In genomic region chr12:111724638-111725337, GRCm38 (mm10) we compare ENCODE assay signal across 7 mouse cellular contexts. TPM values are rescaled to one million over a fixed set of nuclear protein-coding genes. Genes with fewer than 3 reads are reported as not detected.
DNase-seq lines count a peak whose midpoint lies in the region; ATAC-seq and TF ChIP-seq lines count a peak whose summit lies in the region.

No protein-coding gene starts in this region.

- H3K9me3 ChIP-seq in embryonic facial prominence, embryonic 11.5 days (replicated peaks; ENCODE audit: control insufficient read depth, low read length), result no peaks in the 10 kb centered on the region
- no peaks in the 10 kb centered on the region for H3K9me3 ChIP-seq in heart, embryonic 16.5 days (replicated peaks; ENCODE audit: control insufficient read depth, low read length)
- H3K9me3 ChIP-seq in midbrain, embryonic 14.5 days (ENCODE audit: control insufficient read depth, low read length), result no peaks in the 10 kb centered on the region
- no peaks in the 10 kb centered on the region for H3K9me3 ChIP-seq in liver, embryonic 12.5 days (replicated peaks)

- no peak overlapping the region for H3K9ac ChIP-seq in embryonic facial prominence, embryonic 11.5 days (replicated peaks; ENCODE audit: low read length)
- no peak overlapping the region for H3K9ac ChIP-seq in heart, embryonic 16.5 days (ENCODE audit: low read length)
- H3K9ac ChIP-seq in midbrain, embryonic 14.5 days (replicated peaks; ENCODE audit: low read length), result no peak overlapping the region; the same call in 1 of the 2 replicates
- H3K9ac ChIP-seq in liver, embryonic 12.5 days, result no peak overlapping the region

- WGBS in cerebellum, adult 2 months, result 14% methylated on average over 6 of the region's 6 CpGs
- 51% methylated on average over 6 of the region's 6 CpGs for WGBS in embryonic facial prominence, embryonic 11.5 days
- 66% methylated on average over 6 of the region's 6 CpGs for WGBS in heart, embryonic 16.5 days
- 23% methylated on average over 6 of the region's 6 CpGs for WGBS in midbrain, embryonic 14.5 days
- 72% methylated on average over 6 of the region's 6 CpGs for WGBS in liver, embryonic 12.5 days (ENCODE audit: insufficient replicate concordance)

- H3K4me1 ChIP-seq in cerebellum, adult 2 months (ENCODE audit: control insufficient read depth, insufficient read depth, low read length), result peaks cover 31% of the 10 kb centered on the region
- no peaks in the 10 kb centered on the region for H3K4me1 ChIP-seq in embryonic facial prominence, embryonic 11.5 days (ENCODE audit: control insufficient read depth, insufficient read depth, low read length)
- peaks cover 2% of the 10 kb centered on the region for H3K4me1 ChIP-seq in heart, embryonic 16.5 days (ENCODE audit: control insufficient read depth, insufficient read depth, low read length)
- H3K4me1 ChIP-seq in midbrain, embryonic 14.5 days (ENCODE audit: control insufficient read depth, insufficient read depth, low read length), result no peaks in the 10 kb centered on the region
- peaks cover 8% of the 10 kb centered on the region; the same call in 1 of the 2 replicates for H3K4me1 ChIP-seq in liver, embryonic 12.5 days

- TF ChIP-seq CTCF in cerebellum, adult 2 months (IDR thresholded peaks at IDR 0.05; ENCODE audit: borderline replicate concordance, insufficient read depth, low read depth, low read length), result no peak

- ATAC-seq in embryonic facial prominence, embryonic 11.5 days (replicated peaks; ENCODE audit: insufficient number of reproducible peaks, low FRiP score, low TSS enrichment, low read depth), result 0 out of 2 replicates have a peak, but pooled peaks have one; percentile 41
- ATAC-seq in heart, embryonic 16.5 days (replicated peaks; ENCODE audit: extremely low read depth, insufficient read depth, low FRiP score), result peak; percentile 73
- no peak for ATAC-seq in midbrain, embryonic 14.5 days (ENCODE audit: low FRiP score, low TSS enrichment)
- ATAC-seq in liver, embryonic 12.5 days, result no peak

- no peak for TF ChIP-seq POLR2A in cerebellum, adult 2 months (IDR thresholded peaks at IDR 0.05; ENCODE audit: borderline replicate concordance, insufficient read depth, low read length)

- peak overlapping the region; percentile 81 for H3K27ac ChIP-seq in cerebellum, adult 2 months (ENCODE audit: insufficient read depth, low read length)
- no peak overlapping the region for H3K27ac ChIP-seq in embryonic facial prominence, embryonic 11.5 days (replicated peaks; ENCODE audit: low read depth, low read length)
- H3K27ac ChIP-seq in heart, embryonic 16.5 days (ENCODE audit: low read length), result peak overlapping the region; percentile 60
- peak overlapping the region; percentile 41; the same call in 1 of the 2 replicates for H3K27ac ChIP-seq in midbrain, embryonic 14.5 days (replicated peaks; ENCODE audit: low read depth, low read length)
- H3K27ac ChIP-seq in liver, embryonic 12.5 days, result no peak overlapping the region

- no peaks in the 10 kb centered on the region for H3K36me3 ChIP-seq in embryonic facial prominence, embryonic 11.5 days (replicated peaks; ENCODE audit: control insufficient read depth, insufficient read depth, low read depth, low read length)
- H3K36me3 ChIP-seq in heart, embryonic 16.5 days (ENCODE audit: control insufficient read depth, insufficient read depth), result peaks cover 14% of the 10 kb centered on the region; the same call in 1 of the 2 replicates
- H3K36me3 ChIP-seq in midbrain, embryonic 14.5 days (ENCODE audit: control insufficient read depth, insufficient read depth, low read length), result peaks cover 36% of the 10 kb centered on the region
- H3K36me3 ChIP-seq in liver, embryonic 12.5 days, result peaks cover 62% of the 10 kb centered on the region

- H3K4me3 ChIP-seq in cerebellum, adult 2 months (replicated peaks; ENCODE audit: insufficient read depth, low read depth, low read length), result no peak overlapping the region
- no peak overlapping the region for H3K4me3 ChIP-seq in embryonic facial prominence, embryonic 11.5 days (ENCODE audit: low read depth, low read length)
- no peak overlapping the region for H3K4me3 ChIP-seq in heart, embryonic 16.5 days (ENCODE audit: low read length)
- H3K4me3 ChIP-seq in midbrain, embryonic 14.5 days (replicated peaks; ENCODE audit: low read depth, low read length), result no peak overlapping the region
- H3K4me3 ChIP-seq in liver, embryonic 12.5 days, result no peak overlapping the region

- H3K4me2 ChIP-seq in embryonic facial prominence, embryonic 11.5 days (ENCODE audit: low read depth, low read length), result no peak overlapping the region
- H3K4me2 ChIP-seq in heart, embryonic 16.5 days (ENCODE audit: low read depth, low read length), result no peak overlapping the region
- H3K4me2 ChIP-seq in midbrain, embryonic 14.5 days (ENCODE audit: low read length), result no peak overlapping the region
- H3K4me2 ChIP-seq in liver, embryonic 12.5 days, result no peak overlapping the region

- peak; percentile 74 to 89 for DNase-seq in cerebellum, adult 2 months
- DNase-seq in embryonic facial prominence, embryonic 11.5 days (ENCODE audit: low spot score), result no peak
- DNase-seq in midbrain, embryonic 14.5 days, result peak; percentile 21
- no peak for DNase-seq in layer of hippocampus, adult 18-20 months (ENCODE audit: low spot score in 2 of 2)
- DNase-seq in spleen, postnatal 4 days (ENCODE audit: low spot score in 2 of 2), result no peak

- H3K27me3 ChIP-seq in cerebellum, adult 2 months (ENCODE audit: control insufficient read depth, insufficient read depth, low read length), result no peaks in the 10 kb centered on the region
- H3K27me3 ChIP-seq in embryonic facial prominence, embryonic 11.5 days (ENCODE audit: control insufficient read depth, insufficient read depth, low read length), result no peaks in the 10 kb centered on the region
- H3K27me3 ChIP-seq in heart, embryonic 16.5 days (ENCODE audit: control insufficient read depth, insufficient read depth, low read length), result no peaks in the 10 kb centered on the region
- H3K27me3 ChIP-seq in midbrain, embryonic 14.5 days (ENCODE audit: control insufficient read depth, insufficient read depth, low read length), result no peaks in the 10 kb centered on the region
- H3K27me3 ChIP-seq in liver, embryonic 12.5 days (replicated peaks), result no peaks in the 10 kb centered on the region

RNA-seq across cellular contexts. Expression of gene Apopt1, which starts 11.7 kb away (rescaled TPM):
- 46.8 and 49.8 TPM in 2 replicates for polyA plus RNA-seq in cerebellum, adult 2 months (2012; rRNA removed)
- polyA plus RNA-seq in embryonic facial prominence, embryonic 11.5 days (2014; fragmentation: Nextera tagmentation; extraction: Ambion mirVana), result 55.2 and 57.7 TPM in 2 replicates
- polyA plus RNA-seq in heart, embryonic 16.5 days (2015; fragmentation: Nextera tagmentation; extraction: Ambion mirVana), result 40.2 and 43.9 TPM in 2 replicates
- polyA plus RNA-seq in midbrain, embryonic 14.5 days (2014; fragmentation: Nextera tagmentation; extraction: Ambion mirVana), result 57.6 and 66.0 TPM in 2 replicates
- total RNA-seq in layer of hippocampus, adult 18-20 months (2021), result 10 to 100 TPM; 32.9 to 37.4 TPM
- polyA plus RNA-seq in liver, embryonic 12.5 days (2016; fragmentation: Nextera tagmentation; extraction: Ambion mirVana), result 36.3 and 36.5 TPM in 2 replicates

RNA-seq across cellular contexts. Expression of gene Bag5, which starts 11.7 kb away (rescaled TPM):
- 52.7 and 54.4 TPM in 2 replicates for polyA plus RNA-seq in cerebellum, adult 2 months (2012; rRNA removed)
- polyA plus RNA-seq in embryonic facial prominence, embryonic 11.5 days (2014; fragmentation: Nextera tagmentation; extraction: Ambion mirVana), result 56.8 and 59.8 TPM in 2 replicates
- polyA plus RNA-seq in heart, embryonic 16.5 days (2015; fragmentation: Nextera tagmentation; extraction: Ambion mirVana), result 40.9 and 42.9 TPM in 2 replicates
- 67.3 and 72.9 TPM in 2 replicates for polyA plus RNA-seq in midbrain, embryonic 14.5 days (2014; fragmentation: Nextera tagmentation; extraction: Ambion mirVana)
- total RNA-seq in layer of hippocampus, adult 18-20 months (2021), result 10 to 100 TPM; 54.9 to 58.5 TPM
- polyA plus RNA-seq in liver, embryonic 12.5 days (2016; fragmentation: Nextera tagmentation; extraction: Ambion mirVana), result 28.4 and 28.5 TPM in 2 replicates

RNA-seq across cellular contexts. Expression of gene Klc1, which starts 33.9 kb away (rescaled TPM):
- polyA plus RNA-seq in cerebellum, adult 2 months (2012; rRNA removed), result 874 and 889 TPM in 2 replicates
- 132 and 143 TPM in 2 replicates for polyA plus RNA-seq in embryonic facial prominence, embryonic 11.5 days (2014; fragmentation: Nextera tagmentation; extraction: Ambion mirVana)
- 125 and 134 TPM in 2 replicates for polyA plus RNA-seq in heart, embryonic 16.5 days (2015; fragmentation: Nextera tagmentation; extraction: Ambion mirVana)
- 621 and 628 TPM in 2 replicates for polyA plus RNA-seq in midbrain, embryonic 14.5 days (2014; fragmentation: Nextera tagmentation; extraction: Ambion mirVana)
- total RNA-seq in layer of hippocampus, adult 18-20 months (2021), result 100 to 1,000 TPM; 682 to 695 TPM
- 35.6 TPM in 2 replicates for polyA plus RNA-seq in liver, embryonic 12.5 days (2016; fragmentation: Nextera tagmentation; extraction: Ambion mirVana)

RNA-seq across cellular contexts. Expression of gene Trmt61a, which starts 46.9 kb away (rescaled TPM):
- polyA plus RNA-seq in cerebellum, adult 2 months (2012; rRNA removed), result 14.2 and 14.4 TPM in 2 replicates
- polyA plus RNA-seq in embryonic facial prominence, embryonic 11.5 days (2014; fragmentation: Nextera tagmentation; extraction: Ambion mirVana), result 3.8 and 5.4 TPM in 2 replicates
- 7.7 and 8.5 TPM in 2 replicates for polyA plus RNA-seq in heart, embryonic 16.5 days (2015; fragmentation: Nextera tagmentation; extraction: Ambion mirVana)
- polyA plus RNA-seq in midbrain, embryonic 14.5 days (2014; fragmentation: Nextera tagmentation; extraction: Ambion mirVana), result 7.0 and 8.0 TPM in 2 replicates
- total RNA-seq in layer of hippocampus, adult 18-20 months (2021), result 10 to 100 TPM; 18.5 to 18.8 TPM
- polyA plus RNA-seq in liver, embryonic 12.5 days (2016; fragmentation: Nextera tagmentation; extraction: Ambion mirVana), result 19.4 and 20.9 TPM in 2 replicates

RNA-seq across cellular contexts. Expression of gene Ckb, which starts 52.6 kb away (rescaled TPM):
- polyA plus RNA-seq in cerebellum, adult 2 months (2012; rRNA removed), result 5,042 and 5,433 TPM in 2 replicates
- 450 and 485 TPM in 2 replicates for polyA plus RNA-seq in embryonic facial prominence, embryonic 11.5 days (2014; fragmentation: Nextera tagmentation; extraction: Ambion mirVana)
- polyA plus RNA-seq in heart, embryonic 16.5 days (2015; fragmentation: Nextera tagmentation; extraction: Ambion mirVana), result 388 and 414 TPM in 2 replicates
- 1,414 and 1,526 TPM in 2 replicates for polyA plus RNA-seq in midbrain, embryonic 14.5 days (2014; fragmentation: Nextera tagmentation; extraction: Ambion mirVana)
- total RNA-seq in layer of hippocampus, adult 18-20 months (2021), result 1,000 to 10,000 TPM; 1,388 to 1,396 TPM
- 54.1 and 54.6 TPM in 2 replicates for polyA plus RNA-seq in liver, embryonic 12.5 days (2016; fragmentation: Nextera tagmentation; extraction: Ambion mirVana)

Comparison
In these comparisons a context has a peak if more than half of its experiments do, and no peak if none do; other contexts are left out.
1. DNase-seq: peak in cerebellum, adult 2 months (2 of 2) and midbrain, embryonic 14.5 days (single experiment); none in embryonic facial prominence, embryonic 11.5 days (single experiment), layer of hippocampus, adult 18-20 months (0 of 2) and spleen, postnatal 4 days (0 of 2).
2. H3K27ac ChIP-seq: peak in cerebellum, adult 2 months (single experiment), heart, embryonic 16.5 days (single experiment) and midbrain, embryonic 14.5 days (single experiment); none in embryonic facial prominence, embryonic 11.5 days (single experiment) and liver, embryonic 12.5 days (single experiment).
3. ATAC-seq: peak in embryonic facial prominence, embryonic 11.5 days (single experiment) and heart, embryonic 16.5 days (single experiment); none in midbrain, embryonic 14.5 days (single experiment) and liver, embryonic 12.5 days (single experiment).